Mouse (Mus musculus): ENCODE measurements at regions not wholly inside any gene's neighbourhood (a gene's known extent, or its start where the extent isn't known, plus 50 kb on each side); places are given as distances from the start of the nearest gene placed in this dataset.

DNA sequence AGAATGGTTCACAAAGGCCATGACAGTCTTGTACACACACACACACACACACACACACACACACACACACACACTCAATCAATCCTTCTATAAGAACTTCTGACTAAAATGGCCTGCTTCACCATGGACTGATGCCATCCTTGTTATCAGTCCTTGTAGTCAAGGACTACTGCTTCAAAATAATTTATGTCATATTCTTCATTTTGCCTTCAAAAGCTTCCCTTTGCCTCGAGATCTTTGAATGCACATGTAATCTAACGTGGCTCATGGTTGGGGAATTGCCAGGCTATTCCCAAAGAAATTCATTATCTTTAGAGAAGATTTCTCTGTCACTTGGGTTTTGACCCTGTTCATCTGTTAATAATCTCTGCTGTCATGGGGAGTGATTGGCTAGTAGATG is 278.0 kb upstream of the Cdyl start:
- no peak for DNase-seq (ENCODE audit: low spot score in 2 of 2)

DNA sequence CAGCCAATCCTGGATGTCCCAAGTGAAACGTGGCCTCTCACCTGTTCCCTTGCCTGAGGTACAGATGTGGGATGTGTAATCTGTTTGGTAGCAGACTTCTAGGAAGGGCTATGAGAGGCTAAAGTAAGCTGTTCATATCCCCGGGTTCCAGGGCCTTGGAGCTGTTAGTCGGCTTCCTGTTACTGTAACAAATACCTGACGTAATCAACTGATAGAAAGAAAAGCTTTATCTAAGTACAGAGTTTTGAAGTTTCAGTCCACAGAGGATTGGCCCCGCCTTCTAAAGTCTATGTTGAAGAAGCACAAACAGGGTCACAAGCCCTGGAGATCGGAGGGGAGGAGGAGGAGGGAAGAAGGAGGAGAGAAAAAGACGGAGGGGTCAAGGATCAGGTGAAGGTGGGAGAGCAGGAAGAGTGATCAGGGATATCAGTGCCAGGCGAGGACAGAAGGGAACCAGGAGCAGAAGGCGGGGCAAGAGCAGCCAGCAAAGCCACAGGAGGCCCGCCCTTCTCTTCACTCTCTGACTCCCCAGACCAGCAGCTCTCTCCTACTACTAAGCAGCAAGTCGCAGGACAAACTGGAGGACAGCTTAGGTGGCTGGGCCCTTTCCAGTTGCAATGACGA is 276.5 kb upstream of the Cdyl start:
- no peak for DNase-seq (ENCODE audit: low spot score in 2 of 2)

DNA sequence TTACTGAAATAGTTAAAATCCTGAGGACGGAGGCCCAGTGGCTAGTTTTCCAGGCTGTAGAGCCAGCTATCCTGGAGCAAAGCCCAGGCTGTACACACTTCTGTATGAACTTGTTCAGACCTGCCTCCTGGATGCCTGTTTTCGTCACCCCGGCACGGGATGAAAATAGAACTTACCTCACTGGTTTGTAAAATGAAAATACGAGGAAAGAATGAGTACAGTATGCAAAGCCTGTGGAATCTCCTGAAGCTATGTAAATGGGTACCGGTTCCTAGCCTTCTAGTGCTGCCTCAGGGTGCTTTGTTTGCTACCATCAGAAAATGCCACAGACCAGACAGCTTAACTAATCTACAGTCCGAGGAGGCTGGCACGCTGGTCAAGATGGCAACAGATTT is 276.0 kb upstream of the Cdyl start:
- DNase-seq (ENCODE audit: low spot score in 2 of 2), result no peak

DNA sequence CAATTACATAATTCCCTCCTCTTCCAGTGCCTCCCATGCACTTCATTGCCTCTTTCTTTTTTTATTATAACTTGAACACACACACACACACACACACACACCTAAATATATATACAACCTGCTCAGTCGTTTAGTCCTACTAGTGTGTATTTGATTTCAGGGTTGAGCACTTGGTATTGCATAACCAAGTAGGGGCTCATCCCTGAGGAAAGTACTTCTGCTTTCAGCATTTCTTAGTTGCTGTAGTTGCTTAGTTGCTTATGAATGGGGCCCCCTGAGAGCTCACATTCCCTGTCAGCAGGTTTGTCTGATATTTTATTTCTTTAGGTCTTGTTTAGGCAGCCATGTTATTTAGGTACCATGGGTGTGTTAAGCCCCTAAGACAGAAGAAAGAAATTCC is 271.3 kb upstream of the Cdyl start:
- DNase-seq (ENCODE audit: low spot score in 2 of 2), result no peak

DNA sequence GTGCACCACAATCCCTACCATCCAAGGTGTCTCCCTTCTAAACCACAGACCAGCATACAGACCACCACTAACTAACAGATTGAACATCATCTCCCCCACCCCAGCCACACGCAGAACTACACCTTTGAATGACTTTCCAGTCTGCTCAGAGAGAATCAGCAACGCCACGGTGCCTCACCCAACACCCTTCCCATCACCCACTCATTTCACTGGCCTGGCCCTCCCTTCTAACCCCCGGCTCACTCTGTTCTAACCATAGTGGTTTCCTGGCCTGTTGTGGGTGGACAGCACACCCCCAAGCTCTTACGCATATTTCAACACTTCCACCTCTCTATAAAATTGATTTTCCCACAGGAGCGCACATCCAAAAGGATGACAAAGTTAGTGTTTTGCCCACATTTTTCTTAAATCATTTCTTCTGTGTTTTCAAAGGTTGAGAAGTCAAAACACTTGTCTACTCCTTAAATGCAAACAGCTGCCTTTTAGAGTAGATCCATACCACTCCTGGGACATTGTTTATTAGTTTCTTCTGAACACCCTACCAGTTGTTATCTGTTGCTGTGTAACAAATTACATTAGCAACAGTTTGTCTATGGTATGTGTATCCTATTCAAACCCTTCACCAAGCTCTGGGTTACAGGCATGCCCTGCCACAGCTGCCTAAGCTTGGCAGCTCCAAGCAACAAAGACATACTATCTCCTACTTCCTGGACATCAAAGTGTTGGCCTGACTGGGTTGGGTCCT is 269.7 kb upstream of the Cdyl start:
- no peak for DNase-seq (ENCODE audit: low spot score in 2 of 2)

DNA sequence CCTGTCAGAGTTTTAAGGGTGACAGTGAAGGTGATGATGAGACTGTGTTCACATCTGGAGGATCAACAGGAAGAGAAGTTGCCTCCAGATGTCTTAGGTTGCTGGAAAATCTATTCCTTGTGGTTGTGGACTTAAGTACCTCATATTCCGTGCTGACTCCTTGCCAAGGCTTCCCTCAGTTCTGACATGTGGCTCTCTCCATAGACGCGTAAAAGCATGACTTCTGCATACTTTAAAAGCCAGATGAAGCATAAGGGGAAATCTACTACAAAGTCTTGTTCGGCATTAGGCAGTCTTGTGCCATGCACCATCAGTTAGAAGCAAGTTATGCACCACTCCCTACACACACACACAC is 269.1 kb upstream of the Cdyl start:
- no peak for DNase-seq (ENCODE audit: low spot score in 2 of 2)

DNA sequence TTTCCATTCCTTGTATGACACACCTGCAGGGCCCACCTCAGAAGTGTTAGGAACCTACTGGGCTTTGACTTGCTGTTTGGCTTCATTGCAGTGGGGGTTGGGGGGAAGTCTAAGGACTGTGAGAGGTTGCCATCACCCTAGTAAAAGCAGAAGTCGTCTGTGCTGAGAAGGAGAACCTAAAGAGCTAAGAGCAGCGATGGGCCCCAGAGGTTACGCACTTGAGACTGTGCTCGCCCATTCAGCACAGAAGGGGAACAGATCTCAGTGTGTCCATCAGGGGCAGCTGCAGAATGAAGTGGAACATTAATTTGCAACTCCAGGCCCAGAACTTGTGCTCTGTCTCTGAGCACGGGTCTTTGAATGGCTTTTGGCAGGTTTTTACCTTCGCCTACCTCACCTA is 267.5 kb upstream of the Cdyl start:
- DNase-seq (ENCODE audit: low spot score in 2 of 2), result no peak

DNA sequence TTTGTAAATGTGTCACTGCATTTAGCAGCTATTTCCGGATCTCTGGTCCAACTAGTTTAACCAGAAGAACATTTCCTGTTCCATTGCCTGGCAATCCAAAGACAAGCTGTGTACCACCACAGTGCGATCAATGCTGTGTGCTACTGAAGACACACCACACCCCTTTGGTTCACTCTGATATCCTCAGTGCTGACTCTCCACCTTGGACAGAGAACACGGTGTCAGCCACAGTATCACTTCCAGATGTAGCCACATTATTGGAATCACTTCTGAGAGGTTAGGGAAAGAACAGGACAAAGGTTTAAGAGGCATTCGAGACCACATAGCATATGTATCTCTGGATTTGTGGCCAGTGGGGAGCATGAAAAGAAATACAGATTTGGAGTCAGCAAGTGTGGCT is 264.4 kb upstream of the Cdyl start:
- DNase-seq (ENCODE audit: low spot score in 2 of 2), result no peak

DNA sequence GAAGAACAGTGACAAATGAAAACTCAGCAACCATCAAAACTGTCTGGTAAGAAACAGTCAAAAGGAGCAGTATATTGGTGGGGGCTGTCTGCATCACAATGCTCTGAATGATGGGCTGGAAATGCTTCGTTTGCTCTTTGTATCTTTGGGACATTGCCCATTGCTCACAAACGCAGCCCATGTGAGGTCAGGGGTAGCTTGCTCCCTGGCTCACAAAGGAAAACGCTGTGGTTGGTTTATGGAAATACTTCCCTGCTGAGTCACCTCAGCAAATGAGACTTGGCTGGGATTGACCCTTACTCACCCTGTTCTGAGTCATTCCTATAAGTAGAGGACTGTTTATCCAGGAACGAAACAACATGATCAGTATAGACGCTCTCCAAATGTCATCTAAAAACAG is 264.0 kb upstream of the Cdyl start:
- DNase-seq (ENCODE audit: low spot score in 2 of 2), result no peak

DNA sequence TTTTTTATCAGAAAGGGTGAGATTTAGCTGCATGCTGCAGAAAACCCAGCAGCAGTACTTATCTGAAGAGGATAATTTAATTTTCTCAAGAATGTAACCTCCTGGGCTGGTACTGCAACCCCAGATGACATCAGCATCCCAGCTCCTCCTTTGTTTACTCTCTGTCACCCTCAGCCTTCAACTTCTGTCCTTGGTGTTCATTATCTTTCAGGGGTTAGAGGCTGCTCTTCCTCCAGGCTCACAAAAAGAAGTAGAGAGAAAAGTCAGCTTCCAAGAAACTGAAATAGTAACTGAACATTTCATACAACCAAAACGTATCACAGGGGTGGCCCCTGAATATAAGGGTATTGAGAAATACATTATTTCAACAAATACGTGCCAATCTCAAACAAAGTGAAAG is 262.5 kb upstream of the Cdyl start:
- no peak for DNase-seq (ENCODE audit: low spot score in 2 of 2)

DNA sequence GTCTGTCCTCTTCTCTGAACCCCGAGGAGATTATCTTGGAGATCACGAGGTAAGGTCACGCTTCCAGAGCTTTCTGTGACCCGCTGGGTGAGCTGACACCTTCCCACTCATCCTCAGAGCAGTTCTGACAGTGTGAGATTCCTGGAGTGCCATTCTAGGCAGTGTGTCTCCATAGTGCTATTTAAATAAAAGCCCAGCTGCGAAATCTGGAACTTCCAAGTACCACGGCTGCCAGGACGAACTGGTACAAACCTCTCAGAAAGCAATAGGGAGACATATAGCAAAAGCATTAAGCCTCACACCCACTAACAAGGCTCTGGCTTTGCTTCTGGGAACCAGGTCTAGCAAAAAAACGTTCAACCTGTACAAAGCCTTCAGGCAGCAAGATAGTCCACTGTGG is 261.4 kb upstream of the Cdyl start:
- peak in 1 of 2 experiments; percentile 14 for DNase-seq (ENCODE audit: low spot score in 2 of 2)

DNA sequence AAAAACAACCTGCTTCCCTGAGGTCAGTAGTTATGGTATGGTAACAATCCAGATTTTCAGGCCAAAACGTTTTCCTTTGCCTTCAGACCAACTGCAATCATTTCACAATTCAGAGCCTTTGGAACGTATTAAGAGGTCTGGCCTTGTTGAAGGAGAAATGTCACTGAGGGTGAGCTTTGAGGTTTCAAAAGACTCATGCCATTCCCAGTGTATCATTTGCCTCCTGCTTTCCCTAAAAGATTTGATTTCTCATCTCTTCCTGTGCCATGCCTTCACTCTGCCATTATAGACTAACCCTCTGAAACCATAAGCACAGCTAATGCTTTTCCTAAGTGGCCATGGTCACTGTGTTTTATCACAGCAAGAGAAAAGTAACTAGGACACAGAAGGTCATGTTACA is 256.8 kb upstream of the Cdyl start:
- no peak for DNase-seq (ENCODE audit: low spot score in 2 of 2)

DNA sequence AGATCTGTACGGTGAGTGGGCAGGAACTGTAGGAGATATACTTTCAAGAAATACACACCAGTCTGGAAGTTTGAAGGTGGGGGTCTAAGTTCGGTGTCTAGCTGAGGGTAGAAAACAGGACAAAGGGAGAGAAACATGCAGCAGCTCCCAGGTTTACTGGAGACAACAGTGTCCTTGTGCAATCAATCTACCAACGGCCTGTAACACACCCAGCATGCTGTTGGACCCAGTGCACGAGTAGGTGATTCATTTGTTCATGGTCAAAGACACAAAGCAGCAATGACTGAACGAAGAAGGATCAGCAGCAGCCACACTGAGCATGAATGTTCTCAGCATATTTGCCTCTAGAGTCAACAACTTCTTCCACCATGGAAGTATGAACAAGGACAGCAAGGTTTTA is 255.2 kb upstream of the Cdyl start:
- no peak for DNase-seq (ENCODE audit: low spot score in 2 of 2)

DNA sequence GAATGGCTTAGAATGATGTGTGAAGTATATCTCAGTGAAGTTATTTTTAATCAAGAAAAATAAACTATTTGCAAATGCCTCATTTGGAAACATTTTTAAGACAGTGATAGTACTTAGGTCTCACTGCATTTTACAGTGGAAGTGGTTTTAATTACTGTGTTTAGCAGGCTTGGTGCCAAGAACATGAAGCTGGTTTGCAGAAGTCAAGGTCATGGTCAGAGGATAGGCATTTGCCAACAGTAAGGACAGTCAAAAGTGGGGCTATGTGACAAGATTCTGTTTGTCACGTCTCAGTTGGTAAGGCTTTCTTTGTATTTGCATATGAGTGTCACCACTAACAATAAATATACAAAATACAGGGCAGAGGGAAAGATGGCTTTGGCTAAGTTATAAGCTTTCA is 254.2 kb upstream of the Cdyl start:
- no peak for DNase-seq (ENCODE audit: low spot score in 2 of 2)

DNA sequence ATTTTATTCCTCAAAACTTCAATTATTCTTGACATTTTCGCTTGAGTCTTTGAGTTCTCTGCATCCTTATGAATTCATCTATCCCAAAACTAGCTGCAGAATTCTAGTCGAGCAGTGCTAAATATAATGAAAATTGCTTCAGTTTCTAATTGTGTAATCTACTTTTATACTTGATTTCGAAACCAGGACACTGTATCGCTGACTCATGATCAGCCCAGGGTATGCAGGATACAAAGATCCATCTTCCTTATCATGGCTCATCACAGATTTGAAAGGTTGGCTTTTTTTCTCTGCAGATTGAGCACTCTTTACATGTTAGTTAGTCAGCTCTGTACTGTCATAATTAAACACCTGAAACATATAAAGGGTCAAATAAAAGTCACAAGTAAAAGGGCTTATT is 242.1 kb upstream of the Cdyl start:
- no peak for DNase-seq (ENCODE audit: low spot score in 2 of 2)

DNA sequence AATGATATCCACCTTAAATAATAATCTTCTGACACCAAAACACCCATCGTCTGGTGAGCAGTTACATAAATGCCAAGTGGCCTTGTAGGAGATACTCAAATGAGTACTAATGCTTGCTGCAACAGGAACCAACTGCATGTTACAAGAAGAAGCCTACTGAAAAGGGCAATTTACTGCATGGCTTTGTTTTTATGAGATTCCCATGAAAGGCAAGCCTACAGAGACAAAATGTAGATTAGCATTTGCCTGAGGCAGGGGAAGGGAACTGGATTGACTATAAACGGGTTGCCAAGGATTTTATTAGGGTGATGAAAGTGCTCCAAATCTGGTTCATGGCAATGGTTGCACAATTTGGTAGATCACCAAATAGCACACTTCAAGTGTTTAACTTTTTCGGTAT is 239.6 kb upstream of the Cdyl start:
- DNase-seq (ENCODE audit: low spot score in 2 of 2), result no peak

DNA sequence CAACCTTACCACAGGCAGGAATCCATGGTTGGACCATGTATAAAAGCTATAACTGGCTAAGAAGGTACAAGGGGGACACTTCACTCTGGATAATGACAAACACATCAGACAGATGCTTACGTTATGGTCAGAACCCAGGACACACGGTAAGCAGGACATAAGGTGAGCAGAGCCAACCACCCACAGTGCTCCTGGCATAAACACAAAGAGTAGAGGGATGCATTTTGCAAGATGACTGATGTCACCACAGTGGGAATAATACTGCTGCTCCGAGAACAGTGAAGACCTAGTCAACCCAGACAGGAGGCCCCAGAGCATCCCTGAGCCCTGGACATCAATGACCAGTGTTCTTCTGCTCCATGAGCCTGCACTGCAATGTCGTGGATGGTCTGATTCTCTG is 233.6 kb upstream of the Cdyl start:
- DNase-seq (ENCODE audit: low spot score in 2 of 2), result no peak

DNA sequence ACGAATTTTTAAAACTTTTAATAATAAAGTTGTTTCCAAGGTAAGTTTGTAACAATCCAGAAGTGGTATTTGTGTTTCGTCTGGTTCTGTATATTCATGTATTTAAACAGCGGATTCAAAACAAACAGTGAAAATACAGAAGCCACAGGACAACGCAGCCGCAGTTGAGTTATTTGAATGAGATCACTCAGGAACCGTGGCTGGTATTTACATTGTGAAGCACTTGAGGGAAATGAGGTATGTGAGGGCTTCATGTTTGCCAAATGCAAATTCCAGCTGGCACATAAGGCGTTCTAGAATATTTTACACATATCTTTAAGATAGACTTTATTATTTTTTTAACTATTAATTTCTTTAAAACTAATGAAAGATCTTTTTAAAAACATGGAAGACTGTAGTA is 224.5 kb upstream of the Cdyl start:
- DNase-seq (ENCODE audit: low spot score in 2 of 2), result no peak

DNA sequence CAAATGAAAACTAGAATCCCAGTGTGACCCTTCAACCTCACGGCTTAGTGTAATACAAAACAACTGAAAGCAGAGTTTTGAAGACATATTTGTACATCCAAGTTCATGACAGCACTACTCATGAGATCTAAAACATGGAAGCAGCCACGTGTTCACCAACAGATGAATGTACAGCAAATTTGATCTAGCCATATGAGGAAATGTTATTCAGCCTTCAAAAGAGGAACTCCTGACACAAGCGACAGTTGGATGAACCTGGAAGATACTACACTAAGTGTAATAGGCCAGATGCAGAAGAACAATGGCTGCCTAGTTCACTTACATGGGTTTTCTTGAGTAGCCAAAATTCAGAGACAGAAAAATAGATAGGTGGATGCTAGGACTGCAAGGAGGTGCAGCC is 212.0 kb upstream of the Cdyl start:
- DNase-seq (ENCODE audit: low spot score in 2 of 2), result no peak

DNA sequence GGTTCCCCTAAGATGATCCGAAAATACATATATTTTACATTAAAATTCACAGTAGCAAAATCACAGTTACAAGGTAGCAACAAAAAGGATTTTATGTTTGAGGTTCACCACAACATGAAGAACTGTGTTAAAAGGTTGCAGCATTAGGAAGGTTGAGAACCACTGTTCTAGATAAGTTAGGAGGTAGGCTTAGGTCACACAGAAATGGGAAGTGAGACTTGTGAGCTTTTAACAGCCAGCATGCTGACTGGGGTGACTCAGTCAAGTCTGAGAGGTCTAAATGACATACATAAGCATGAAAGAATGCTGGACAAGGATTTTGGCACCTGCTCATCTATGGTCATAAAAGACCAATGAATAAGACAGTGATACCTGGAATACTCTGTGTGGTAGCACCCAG is 207.2 kb upstream of the Cdyl start:
- DNase-seq (ENCODE audit: low spot score in 2 of 2), result no peak

DNA sequence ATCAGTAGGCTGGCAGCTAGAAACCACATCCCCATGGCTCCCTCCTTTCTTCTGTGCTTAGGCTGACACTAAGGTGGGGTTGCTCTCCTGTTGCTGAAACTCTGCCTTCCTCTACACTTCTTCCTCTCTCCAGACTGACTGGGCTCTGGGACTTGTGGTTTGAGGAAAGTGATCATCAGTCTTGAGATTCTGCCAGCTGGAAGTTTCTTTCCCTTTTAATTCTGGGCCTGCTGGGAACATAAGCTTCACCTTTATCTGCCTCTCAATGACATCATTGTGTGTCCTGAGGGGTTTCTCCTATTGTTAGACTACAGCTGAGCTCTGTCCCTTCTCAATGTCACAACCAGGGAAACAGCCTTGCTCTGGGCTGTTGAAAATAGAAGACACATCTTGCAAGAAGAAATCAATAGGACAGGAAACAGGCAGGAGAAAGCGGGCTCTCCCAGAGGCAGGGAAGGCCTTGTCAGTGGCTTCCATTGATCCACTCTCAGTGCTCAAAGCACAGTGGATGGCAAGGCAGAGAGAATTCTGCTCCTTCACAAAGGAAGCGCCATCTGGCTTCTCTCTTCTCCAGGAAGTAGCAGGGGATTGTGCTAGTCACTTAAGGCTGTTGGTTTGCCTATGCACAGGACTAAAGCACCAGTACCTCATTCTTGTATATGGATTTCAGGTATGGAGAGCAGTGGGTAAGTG is 206.3 kb upstream of the Cdyl start:
- no peak for DNase-seq (ENCODE audit: low spot score in 2 of 2)

DNA sequence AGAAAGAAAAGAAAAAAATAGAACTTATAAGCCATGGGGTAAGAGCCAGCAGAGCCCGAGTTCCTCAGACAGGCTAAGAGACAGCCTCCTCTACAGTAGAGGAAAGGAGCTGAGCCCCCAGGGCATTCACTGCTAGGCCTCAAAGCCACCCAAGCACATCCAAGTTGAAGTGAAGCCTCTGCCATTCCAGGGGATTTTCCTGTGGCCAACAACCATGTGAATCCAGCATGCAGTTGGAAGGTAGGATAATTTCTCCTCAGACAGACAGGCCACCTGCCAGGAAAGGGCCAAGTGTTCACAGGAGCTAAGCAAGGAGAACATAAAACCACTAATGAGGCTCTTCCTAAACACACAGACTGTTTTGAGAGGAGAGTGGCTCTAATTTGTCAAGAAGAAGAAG is 199.6 kb upstream of the Cdyl start:
- DNase-seq (ENCODE audit: low spot score in 2 of 2), result no peak

DNA sequence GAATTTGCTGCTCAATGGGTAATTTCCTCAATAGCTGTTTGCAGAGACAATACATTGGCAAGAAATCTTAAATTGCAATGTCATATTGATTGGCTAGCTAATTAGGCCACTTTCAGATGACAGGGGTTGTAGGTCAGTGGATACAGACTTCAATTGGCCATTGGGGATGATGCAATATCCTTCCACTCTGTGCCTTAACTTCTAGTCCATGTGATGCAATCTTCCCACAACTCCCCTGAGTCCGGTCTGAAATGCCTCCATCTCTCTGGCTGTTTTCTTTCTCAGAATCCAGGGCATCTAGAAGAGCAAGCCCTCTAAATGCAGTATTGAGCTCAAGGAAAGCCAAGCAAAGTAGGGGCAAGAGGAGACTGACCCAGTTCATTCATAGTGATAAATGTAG is 196.4 kb upstream of the Cdyl start:
- no peak for DNase-seq (ENCODE audit: low spot score in 2 of 2)

DNA sequence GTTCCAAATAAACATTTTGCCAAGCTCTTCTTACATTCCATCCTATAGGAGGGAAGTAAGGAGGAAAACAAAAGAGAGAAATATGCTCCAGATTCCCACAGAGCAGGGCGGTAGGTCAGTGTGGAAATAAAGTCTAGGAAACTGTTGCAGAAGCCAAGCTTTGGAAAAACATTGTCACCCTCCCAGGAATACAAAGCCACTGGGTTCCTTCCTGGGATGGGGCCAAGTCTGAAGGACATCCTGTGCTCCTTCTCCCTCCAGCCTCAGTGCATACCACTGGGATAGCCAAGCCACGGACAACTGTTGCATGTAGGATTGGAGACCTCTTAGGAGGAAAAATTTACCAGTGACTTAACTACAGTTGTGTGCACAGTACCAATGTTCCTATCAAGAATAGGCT is 195.8 kb upstream of the Cdyl start:
- DNase-seq (ENCODE audit: low spot score in 2 of 2), result no peak

Data from frontal cortex, postnatal 10 days (tissue).